Mouse (Mus musculus): ENCODE data around the gene Gale.
A peak's percentile ranks its signal among the peaks of the same experiment; 100 is the strongest.

The Gale gene

DNA sequence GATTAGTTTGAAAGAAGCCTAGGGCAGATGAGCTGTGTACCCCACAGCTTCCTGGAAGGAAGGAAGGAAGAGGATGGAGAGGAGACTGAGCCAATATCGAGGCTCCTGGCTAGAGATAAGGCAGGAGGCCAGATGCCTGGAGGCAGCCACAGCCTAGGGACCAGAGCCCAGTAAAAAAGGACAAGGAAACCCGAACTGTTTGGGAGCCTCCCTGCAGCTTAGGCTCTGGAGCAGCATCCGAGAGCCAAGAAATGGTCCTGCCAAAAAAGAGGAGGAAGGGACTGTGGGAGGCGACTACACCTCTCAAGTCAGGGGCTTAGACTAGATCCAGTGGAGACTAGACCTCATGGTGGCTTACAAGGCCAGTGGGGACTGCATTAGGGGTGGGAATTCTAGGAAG is 20.1 kb upstream of the Gale start:
- no peak for DNase-seq (ENCODE audit: low read depth in 1 of 2, low spot score in 2 of 2)

DNA sequence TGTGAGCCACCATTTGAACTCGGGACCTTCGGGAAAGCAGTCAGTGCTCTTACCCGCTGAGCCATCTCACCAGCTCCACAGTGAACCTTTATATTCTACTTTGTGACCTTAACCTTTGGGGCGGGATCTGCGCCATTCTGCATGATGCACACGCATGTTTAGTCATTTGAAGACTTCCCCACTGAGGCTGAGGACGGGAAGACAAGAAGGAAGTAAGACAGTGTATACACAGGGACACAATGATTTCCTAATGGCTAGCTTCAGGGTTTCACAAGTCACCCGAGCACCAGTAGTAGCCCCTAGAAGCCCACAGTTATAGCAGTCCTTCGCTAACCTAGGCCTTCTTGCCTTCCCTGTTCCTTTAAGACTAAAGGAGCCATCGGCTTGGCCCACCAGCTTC is 17.8 kb upstream of the Gale start:
- DNase-seq (ENCODE audit: low read depth in 1 of 2, low spot score in 2 of 2), result peak in 1 of 2 experiments; percentile 38

DNA sequence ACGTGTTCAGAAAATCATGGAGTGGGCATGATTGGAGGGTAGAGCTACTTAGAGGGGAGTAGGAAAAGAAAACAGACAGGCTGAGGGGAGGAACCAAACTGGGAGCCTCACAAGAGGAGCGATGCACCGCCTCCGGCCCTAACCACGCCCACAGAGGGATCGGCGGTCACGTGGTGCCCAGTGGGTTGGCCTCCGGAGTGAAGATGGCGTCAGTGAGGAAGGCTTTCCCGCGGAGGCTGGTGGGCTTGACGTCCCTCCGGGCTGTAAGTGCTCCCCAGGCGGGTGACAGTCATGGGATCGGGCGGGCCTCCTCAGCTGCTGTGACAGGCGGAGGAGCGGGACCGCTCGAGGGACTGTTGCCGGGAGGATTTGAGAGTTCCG is 17.3 kb upstream of the Gale start, which contains the start of gene Hmgcl:
Gene Hmgcl (plus strand): TSS at position 171 of the 381 bp plus-strand sequence.
- DNase-seq (ENCODE audit: low read depth in 1 of 2, low spot score in 2 of 2), result peak; percentile 90 to 95

DNA sequence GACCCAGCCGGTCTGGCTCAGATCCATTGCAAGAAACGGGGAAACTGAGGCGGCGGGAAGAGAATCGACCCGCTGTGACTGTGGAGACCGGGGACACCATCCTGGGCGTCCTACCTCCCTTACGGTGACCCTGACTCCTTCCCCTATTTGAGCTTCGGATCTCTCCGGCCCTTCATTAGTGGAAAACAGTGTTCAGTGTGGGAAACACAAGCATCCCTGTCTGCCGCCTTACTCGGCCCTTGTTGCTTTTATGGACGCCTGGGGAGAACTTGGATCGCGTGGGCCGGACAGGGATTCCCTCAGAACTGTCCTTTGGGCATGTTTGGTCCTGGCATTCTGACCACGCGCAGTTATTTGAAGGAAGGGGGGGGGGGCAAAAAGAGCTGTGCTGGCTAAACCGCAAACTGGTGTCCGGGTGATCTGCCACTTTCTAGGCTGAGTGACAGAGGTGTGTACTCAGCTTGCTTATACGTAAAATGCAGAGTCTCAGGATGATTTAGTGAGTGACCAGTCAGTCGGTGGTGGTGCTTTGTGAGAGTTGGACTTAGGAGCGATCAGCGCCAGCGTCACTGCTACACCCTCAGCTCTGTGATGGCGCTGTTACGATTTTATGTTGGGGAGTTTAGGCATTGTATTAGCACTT is 16.7 kb upstream of the Gale start:
- DNase-seq (ENCODE audit: low read depth in 1 of 2, low spot score in 2 of 2), result no peak

DNA sequence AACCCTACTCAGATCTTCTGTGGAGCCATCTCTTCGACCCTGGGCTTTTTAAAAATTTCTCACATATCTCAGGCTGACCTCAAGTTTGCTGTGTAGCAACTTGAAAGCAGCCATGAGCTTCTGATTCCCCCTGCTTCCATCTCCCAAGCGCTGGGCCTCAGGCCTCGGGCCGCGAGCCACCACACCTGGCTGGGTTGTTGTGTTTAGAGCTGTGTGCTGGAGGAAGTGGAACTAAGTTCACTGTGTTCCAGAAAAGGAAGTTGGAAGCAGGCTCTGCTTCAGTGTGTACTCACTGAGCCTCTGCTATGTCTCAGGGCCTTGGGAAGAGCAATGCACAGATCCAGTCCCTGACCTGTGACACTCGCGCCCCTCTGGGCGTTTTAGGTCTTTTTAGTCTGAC is 15.4 kb upstream of the Gale start:
- no peak for DNase-seq (ENCODE audit: low read depth in 1 of 2, low spot score in 2 of 2)

DNA sequence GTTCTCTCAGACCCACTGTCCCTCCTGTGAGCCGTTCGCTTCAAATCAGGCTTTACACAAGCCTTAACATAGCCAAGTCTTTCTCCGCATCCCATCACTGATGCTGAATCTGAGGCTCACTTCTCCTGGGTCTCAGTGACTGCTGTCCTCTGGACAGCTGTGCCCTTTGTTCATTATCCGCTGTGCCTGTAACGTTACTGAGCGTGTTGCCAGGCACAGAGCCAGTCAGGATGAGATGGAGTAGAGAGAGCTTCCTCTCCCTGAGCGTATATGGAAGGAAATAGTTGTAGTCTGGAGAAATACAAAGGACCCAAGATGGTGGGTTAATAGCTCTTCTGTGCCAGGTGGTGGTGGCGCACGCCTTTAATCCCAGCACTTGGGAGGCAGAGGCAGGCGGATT is 14.1 kb upstream of the Gale start:
- no peak for DNase-seq (ENCODE audit: low read depth in 1 of 2, low spot score in 2 of 2)

DNA sequence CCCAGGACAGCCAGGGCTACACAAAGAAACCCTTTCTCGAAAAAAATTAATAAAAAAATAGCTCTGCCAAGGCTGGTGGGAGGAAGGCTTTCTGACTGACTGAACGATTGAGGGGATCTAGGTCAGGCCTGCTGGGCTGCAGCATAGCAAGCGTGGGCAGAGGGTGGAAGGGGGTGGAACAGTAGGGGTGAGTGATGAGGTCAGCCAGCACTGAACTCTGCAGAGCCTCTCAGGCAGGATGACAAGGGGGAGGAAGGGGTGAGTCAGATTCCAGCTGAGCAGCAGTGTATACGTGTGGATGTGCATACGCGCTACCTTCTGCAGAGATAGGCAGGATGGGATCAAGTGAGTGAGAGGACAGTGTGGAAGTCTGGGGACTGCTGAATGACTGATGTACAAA is 13.6 kb upstream of the Gale start:
- no peak for DNase-seq (ENCODE audit: low read depth in 1 of 2, low spot score in 2 of 2)

DNA sequence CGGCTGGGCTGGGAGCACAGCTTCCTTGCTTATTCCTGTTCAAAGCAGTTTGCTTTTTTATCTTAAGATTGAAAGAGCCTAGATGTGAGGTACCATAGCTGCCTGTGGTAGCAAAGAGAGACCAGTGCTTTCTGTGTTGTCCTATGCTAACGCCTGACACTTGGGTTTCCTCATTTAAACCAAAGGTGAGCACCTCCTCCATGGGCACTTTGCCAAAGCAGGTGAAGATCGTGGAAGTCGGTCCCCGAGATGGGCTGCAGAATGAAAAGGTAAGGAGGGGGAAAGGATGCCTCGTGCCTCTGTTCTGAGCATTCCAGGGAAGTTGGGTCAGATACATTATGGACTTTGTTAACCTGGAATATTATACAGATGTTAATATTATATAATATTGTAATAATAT is 13.2 kb upstream of the Gale start:
- no peak for DNase-seq (ENCODE audit: low read depth in 1 of 2, low spot score in 2 of 2)

DNA sequence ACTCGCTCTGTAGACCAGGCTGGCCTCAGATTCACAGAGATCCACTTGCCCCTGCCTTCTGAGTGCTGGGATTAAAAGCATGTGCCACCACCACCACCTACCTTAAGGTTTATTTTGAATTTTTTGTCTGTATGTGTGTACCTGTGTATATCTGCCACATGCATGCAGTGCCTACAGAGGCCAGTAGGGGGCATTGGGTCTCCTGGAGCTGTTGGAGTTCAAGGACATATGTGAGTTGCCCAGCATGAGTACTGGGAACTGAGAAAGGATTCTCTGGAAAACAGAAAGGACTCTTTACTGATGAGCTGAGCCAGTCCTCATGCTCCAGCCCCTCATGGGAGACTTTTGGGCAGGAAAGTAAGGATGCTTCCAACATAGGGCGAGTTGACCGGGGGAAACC is 12.0 kb upstream of the Gale start:
- no peak for DNase-seq (ENCODE audit: low read depth in 1 of 2, low spot score in 2 of 2)

DNA sequence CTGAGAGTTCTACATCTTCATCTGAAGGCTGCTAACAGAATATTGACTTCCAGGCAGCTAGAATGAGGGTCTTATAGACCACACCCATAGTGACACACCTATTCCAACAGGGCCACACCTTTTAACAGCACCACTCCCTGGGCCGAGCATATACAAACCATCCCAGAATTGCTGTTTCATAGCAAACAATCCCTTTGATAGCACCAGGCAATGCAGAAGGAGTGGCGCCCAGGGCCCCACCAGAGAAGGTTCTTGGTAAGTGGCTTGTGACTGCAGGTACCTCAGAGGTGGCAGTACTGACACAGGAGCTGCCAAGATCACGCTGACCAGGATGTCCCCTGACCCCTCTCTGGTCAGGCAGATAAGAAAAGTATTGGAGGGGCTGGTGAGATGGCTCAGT is 10.3 kb upstream of the Gale start:
- no peak for DNase-seq (ENCODE audit: low read depth in 1 of 2, low spot score in 2 of 2)

DNA sequence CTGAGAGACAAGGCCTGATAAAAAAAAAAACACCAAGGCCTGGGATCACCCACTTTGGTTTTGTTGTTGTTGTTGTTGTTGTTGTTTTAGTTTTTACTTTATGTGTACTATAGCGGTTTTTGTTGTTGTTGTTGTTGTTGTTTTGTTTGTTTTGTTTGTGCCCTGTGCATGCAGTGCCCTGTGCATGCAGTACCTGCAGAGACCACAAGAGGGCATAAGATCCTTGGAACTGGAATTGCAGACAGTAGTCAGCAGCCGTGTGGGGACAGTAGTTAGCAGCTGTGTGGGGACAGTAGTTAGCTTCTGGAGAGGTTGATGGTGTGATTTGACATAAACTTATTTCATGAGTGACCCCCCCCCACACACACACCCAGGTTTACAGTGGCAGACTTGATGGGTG is 9.3 kb upstream of the Gale start:
- peak in 1 of 2 experiments; percentile 64 for DNase-seq (ENCODE audit: low read depth in 1 of 2, low spot score in 2 of 2)

DNA sequence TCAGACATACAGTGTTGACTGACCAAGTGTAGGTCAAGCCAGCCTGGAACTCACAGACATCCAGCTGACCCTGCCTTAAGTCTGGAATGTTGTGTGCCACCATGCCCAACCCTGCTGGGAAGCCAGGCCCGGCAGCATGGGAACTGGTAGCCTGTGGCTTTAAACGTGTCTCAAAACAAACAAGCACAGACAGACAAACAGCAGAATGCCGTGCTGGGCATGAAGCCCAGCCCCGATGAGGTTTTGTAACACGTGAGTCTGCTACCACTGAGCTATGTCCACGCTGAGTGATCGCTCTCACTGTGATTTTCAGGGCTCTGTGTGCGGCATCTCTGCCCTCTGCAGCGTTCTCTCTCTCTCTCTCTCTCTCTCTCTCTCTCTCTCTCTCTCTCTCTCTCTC is 7.6 kb upstream of the Gale start:
- no peak for DNase-seq (ENCODE audit: low read depth in 1 of 2, low spot score in 2 of 2)

DNA sequence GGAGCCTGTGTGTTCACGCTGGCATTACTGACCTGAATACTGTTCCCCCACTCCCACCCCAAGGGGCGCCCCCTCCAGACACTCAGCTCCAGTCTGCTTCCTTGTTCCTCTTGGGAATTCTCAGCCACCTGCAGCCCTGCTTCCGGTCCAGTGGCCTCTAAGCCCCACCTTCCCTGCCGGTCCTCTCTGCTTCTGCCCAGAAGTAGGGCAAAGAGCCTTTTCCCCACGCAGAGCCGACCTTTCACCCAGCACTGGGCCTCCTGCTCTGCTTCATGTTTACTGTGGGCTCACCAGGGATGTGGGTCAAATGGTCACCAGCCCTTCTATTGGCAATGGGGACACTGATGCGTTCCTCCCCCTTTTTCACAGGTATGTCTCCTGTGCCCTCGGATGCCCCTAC is 5.2 kb upstream of the Gale start:
- no peak for DNase-seq (ENCODE audit: low read depth in 1 of 2, low spot score in 2 of 2)

DNA sequence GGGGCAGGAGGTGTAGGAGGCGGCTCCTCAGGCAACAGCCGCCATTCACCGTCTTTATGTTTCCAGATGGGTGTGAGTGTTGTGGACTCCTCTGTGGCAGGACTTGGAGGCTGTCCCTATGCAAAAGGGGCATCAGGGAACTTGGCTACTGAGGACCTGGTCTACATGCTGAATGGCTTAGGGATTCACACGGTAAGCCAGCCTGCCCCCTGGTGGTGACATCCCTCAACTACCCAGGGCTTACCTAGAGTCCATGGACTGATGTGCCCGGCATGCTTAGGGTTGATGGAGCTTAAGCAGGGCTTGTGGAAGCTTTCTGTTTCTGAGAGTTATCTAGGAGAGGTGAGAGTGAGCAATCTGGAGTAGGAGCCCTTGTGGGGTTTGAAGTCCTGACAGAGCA is 2.8 kb upstream of the Gale start:
- peak; percentile 58 to 67 for DNase-seq (ENCODE audit: low read depth in 1 of 2, low spot score in 2 of 2)

DNA sequence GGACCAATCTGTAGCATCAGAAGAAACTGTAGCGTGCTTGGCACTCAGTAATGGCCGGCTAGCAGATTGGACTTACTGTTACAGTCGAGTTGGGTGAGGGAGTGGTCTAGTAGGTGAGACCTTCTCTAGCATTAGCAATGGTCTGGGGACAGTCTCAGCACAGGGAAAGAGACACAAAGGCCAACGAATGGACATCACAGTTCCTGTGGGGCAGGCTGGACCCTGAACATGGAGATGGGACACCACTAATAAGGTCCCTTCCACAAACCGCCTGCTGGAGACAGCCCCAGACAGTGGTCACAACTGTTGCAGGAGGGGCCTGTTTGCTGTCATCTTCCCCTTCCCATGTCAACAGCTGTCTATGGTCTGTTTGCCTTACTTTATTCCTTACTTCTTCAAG is 1.8 kb upstream of the Gale start:
- no peak for DNase-seq (ENCODE audit: low read depth in 1 of 2, low spot score in 2 of 2)

DNA sequence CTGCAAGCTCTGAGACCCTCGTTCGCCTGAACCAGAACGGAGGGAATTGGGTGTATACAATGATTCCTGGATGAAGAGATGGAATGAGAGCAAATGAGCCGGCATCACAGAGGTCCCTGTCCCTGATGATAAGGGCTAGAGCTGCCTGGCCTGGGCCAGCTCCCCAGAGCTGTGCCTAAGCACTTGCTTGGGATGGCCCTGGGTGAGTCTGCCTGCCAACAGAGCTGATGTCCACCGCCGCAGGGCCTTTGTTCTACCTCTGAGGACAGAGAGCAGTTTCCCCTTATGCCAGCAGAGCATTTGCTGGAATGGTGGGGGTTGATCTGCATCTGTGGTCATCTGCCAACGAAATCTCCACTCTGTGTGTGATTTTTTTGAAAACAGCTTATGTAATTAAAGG is 1.3 kb upstream of the Gale start:
- no peak for DNase-seq (ENCODE audit: low read depth in 1 of 2, low spot score in 2 of 2)

DNA sequence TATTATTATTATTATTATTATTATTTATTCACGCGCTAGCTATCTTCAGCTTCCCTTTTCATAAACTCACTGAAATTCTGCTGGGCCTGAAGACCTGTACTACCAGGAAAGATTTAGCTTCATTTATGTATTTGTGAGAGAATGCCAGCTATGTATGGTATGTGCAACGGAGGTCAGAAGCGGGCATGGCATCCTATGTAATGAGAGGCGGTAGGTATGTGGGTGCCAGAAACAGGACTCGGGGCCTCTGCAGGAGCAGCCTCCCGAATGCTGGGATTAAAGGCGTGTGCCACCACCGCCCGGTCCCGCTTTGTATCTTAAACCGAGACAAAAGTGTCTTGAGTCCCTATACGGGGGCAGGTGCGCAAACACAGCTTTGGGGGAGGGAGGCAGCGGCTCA is 581 bp upstream of the Gale start:
- no peak for DNase-seq (ENCODE audit: low read depth in 1 of 2, low spot score in 2 of 2)

DNA sequence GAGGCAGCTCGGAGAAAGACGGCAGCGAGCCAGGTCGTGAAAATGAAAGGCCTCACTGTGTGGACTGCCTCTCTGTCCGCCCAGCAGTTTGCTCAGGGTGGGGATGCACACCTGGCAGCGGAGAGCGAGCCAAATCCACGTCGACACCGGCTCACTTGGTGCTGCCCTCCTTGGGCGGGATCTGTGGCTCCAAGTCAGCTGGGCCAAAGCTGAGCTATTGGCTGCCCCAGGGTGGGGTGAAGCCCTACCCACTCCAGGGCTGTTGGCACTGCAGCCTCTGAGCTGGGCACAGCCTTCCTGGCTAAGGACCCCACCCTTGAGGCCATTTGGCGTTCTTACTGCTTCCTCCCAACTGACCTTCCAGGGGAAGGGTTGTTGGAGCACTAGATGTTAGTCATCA is 899 bp downstream of the Gale start:
- no peak for DNase-seq (ENCODE audit: low read depth in 1 of 2, low spot score in 2 of 2)

DNA sequence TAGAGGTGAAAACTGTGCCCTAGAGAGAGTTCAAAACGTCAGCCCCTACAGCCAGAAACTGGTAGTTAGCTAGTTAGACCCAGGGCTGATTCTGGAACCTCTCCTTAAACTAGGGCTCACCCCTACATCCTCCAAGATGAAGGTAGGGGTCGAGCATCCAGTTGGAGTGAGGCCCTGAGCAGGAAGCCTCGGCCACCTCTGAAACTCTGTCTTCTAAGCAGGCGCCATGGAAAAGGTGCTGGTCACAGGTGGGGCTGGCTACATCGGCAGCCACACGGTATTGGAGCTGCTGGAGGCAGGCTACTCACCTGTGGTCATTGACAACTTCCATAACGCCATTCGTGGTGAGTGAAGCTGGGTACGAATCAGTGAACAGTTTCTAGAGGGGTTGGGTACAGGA is 1.6 kb downstream of the Gale start:
- no peak for DNase-seq (ENCODE audit: low read depth in 1 of 2, low spot score in 2 of 2)

DNA sequence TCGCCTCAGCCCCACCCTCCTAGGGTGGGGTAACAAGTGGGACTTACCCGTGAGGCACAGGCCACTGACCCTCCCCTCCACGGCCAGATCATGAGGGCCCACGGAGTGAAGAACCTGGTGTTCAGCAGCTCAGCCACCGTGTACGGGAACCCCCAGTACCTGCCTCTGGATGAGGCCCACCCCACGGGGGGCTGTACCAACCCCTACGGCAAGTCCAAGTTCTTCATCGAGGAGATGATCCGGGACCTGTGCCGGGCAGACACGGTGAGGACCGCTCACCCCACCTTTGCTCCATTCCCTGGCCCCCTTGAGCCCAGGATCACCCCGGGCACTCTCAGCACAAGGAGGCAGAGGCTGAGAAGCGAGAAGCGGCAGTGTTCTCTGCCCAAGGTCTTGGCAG is 2.8 kb downstream of the Gale start:
- no peak for DNase-seq (ENCODE audit: low read depth in 1 of 2, low spot score in 2 of 2)

DNA sequence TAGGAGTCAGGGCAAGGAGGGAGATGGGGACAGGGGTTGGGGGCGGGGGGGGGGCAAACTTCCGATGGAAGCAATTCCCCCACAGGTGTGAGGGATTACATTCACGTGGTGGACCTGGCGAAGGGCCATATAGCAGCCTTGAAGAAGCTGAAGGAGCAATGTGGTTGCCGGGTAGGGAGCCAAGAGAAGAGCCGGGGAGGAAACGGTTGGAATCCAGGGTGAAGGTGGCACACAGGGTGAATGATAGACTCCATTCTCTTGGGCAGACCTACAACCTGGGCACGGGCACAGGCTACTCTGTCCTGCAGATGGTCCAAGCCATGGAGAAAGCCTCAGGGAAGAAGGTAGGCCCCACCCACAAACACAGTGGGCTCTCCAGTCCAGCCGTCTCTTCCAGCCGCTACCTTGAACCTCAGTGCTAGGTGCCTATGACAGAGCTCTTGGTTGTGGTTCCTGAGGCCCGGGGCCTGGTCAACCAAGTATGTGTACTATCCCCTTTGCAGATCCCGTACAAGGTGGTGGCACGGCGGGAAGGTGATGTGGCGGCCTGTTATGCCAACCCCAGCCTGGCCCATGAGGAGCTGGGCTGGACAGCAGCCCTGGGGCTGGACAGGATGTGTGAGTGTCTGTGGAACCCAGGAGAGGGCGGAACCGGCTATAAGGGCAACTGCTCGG is 3.7 kb downstream of the Gale start:
- no peak for DNase-seq (ENCODE audit: low read depth in 1 of 2, low spot score in 2 of 2)

DNA sequence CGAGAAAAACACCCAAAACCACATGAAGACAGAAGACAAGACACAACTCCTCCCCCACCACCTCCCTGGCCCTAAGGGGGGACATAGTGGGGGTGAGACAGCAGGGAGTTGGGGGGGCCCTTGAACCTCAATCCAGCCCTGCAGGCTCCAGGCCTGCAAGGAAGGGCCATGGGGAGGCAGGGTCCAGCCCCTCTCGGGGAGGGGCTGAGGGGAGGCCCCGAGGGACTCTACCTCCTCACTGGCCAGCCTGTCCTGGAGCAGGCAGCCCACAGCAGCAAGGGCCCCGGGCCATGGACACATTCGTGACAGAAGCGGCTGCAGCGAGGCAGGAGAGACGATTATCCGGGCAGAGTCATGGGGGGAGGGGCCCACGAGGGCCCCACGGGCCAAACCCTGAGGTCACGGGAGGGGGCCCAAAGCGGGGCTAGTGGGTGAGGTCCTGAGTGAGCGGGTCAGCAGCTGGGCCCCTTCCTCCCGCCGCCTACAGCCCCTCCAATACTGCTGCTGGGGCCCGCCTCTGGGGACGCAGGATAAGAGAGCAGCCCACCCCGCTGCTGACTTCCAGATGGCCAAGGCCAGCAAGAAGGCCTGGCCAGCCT is 4.8 kb downstream of the Gale start:
- no peak for DNase-seq (ENCODE audit: low read depth in 1 of 2, low spot score in 2 of 2)

Data from monocyte, adult 2 months (primary cell).